Mouse (Mus musculus): Measurements from ENCODE around the gene Glrx.
"Not testable (repeated sequence)": the region's sequence is repeated elsewhere in the genome, so short reads cannot be mapped to it uniquely, and the experiment has no call there.

Gene Glrx

GRCm38 (mm10) chr13:75839719-75840481, at the start of gene Glrx:
Gene Glrx, plus strand, starts transcription at chr13:75839868.
- peak; percentile 95 for DNase-seq (ENCODE audit: low read depth, low spot score)

GRCm38 (mm10) chr13:75790550-75791205, 49.0 kb upstream of the Glrx start:
- no peak for DNase-seq (ENCODE audit: low read depth, low spot score)

GRCm38 (mm10) chr13:75793863-75794629, 45.6 kb upstream of the Glrx start:
- no peak for DNase-seq (ENCODE audit: low read depth, low spot score)

GRCm38 (mm10) chr13:75797369-75798141, 42.1 kb upstream of the Glrx start:
- DNase-seq (ENCODE audit: low read depth, low spot score): peak; percentile 92

DNA sequence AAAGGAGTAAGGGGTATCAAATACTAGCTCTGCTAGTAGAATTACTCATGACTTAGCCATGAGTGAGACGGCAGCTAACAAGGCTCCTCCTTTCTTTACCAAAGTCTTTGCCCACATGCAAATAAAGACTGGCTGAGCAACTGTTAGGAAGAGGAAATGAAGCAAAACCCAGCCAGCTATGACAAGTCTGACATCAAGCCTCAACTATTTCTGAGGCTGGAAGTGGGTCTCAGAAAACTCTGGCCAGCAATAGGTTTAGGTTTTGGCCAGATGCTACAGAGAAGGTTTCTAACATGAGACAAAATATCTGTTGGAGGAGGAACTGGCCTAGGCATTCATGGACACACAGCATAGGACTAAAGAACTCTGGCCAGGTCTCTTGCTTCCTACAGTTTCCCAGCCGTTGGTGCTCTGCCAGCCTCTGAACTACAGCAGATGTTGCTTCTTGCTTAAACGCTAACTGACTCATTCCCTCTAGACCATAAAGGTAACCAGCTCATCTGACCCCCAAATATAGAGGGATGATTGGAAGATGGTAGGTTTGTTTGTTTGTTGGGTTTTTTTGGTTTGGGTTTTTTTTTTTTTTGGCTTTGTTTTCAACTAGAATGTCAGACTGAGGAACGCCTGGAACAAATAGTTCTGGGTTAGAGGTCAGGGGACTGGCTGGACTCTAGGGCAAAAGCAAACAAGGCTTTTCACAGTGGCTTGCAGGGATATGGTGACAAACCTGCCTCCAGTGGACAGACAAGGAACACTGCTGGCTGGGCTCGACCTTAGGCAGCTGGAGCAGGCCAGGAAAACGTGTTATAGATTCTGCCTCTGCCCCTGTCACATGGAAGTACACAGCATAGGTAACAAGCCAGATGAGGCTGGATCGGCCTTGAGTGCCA, 41.0 kb upstream of the Glrx start:
- DNase-seq (ENCODE audit: low read depth, low spot score): no peak

DNA sequence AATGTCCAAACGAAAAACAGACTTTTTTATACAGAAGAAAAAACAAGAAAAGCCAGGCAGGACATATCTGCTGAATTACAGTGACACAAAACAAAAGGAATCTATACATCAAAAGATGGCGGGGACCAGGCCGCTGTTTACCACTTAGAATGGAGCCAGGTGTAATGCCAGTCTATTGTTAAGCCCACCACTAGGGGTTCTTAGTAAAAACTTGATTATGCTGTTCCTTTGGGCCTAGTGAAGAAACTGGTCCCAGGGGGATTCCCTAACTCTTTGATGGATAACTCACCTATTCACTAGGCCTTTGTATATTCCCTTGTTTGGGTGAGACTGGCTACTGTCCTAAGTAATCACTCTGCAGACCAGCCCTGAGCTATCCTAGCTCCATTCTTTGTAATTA, 40.2 kb upstream of the Glrx start:
- DNase-seq (ENCODE audit: low read depth, low spot score): no peak

DNA sequence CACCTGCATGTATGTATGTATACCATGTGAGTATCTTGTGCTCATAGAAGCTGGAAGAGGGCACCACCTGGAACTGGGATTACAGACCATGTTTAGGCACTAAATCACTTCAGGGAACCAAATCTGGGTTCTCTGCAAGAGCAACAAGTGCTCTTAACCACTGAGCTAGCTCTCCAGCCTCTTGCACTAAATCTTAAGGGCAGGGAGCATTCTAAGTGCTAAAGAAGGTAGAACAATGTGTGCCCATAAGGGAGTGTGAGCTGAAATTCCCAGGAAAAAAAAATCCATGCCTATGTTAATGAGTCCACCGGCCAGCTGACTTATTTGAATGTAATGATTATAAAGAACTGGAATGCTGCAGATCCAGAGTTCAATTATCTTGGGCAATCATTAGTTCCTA, 31.7 kb upstream of the Glrx start:
- DNase-seq (ENCODE audit: low read depth, low spot score): no peak

- DNase-seq (ENCODE audit: low read depth, low spot score): no peak
These were observed 29.7 kb upstream of the Glrx start for GRCm38 (mm10) chr13:75809957-75810356.

GRCm38 (mm10) chr13:75817183-75817582, 22.5 kb upstream of the Glrx start:
- DNase-seq (ENCODE audit: low read depth, low spot score): no peak

DNA sequence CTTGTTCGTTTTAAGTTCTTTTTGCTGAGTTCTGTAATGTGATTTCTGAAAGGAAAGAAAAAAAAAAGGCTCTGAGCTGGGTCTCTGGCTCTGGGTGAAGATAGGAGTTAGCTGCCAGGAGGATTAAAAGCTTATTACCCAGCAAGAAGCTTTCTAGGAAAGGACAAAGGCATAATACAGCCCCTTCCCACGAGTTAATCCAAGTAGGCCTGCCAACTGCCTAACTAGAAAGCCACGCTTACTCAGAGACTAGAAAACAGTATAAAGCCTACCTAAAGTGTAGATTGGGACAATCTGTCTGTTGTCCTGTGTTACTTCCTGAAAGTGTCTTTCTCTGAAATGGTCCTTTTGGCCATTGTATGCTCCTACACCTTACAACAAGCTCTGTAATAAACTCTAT, 21.2 kb upstream of the Glrx start:
- DNase-seq (ENCODE audit: low read depth, low spot score): no peak

- DNase-seq (ENCODE audit: low read depth, low spot score): no peak
These were observed 20.5 kb upstream of the Glrx start for GRCm38 (mm10) chr13:75818945-75819706.

- DNase-seq (ENCODE audit: low read depth, low spot score): no peak
These were observed 19.8 kb upstream of the Glrx start for GRCm38 (mm10) chr13:75819898-75820297.

GRCm38 (mm10) chr13:75822366-75822765, 17.3 kb upstream of the Glrx start:
- DNase-seq (ENCODE audit: low read depth, low spot score): not testable (repeated sequence)

DNA sequence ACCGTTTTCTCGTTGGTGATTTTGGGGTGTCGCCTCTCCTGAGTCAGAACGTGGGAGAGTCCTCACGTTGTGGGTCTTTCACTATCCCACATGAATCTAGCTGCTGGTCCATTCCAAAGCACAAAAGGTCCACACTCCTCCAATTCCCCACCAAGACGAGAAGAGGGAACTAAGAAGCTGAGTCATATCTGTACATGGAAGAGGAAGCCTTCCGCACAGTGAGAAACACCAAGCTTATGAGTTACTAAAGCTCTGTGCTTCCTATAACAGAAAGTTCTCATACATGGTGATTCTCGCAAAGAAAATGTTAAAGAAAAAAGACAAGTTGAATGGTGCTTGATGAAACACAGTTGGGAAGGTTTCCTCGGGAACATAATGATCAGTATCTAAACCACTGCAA, 16.5 kb upstream of the Glrx start:
- DNase-seq (ENCODE audit: low read depth, low spot score): no peak

DNA sequence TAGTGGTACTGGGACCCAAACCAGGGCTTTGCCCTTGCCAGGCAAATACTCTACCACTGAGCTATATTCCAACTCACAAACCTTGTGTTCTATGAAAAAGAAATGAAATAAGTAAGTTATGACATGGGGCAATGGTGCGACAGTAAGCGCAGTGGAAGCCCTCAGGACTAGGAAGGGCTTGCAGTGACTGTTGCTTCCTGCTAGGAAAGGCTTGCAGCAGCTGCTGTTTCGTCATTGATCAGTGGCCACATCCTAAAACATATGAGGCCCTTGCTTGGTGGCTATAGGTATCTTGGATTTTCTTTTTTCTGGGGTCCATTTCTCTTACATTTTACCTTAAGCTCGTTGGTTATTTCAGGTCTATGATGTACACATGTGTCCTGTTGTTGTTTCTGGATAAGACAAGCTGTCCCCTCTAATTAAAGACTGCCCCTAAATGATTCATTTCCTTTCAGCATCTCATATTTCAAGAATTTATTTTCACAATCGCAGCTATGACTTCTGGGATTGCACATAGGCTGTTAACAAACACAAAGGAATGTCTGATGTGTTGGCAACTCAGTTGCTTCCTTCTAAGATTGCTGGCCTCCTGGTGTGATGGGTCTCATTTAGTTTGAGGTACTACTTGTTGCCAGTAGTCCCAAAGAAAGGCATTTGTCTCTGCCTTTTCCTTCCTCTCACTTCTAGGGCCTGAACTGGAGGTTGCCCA, 14.9 kb upstream of the Glrx start:
- no peak for DNase-seq (ENCODE audit: low read depth, low spot score)

- DNase-seq (ENCODE audit: low read depth, low spot score): no peak
These were observed 14.3 kb upstream of the Glrx start for GRCm38 (mm10) chr13:75825388-75825787.

- no peak for DNase-seq (ENCODE audit: low read depth, low spot score)
These were observed 9.0 kb upstream of the Glrx start for GRCm38 (mm10) chr13:75830708-75831107.

DNA sequence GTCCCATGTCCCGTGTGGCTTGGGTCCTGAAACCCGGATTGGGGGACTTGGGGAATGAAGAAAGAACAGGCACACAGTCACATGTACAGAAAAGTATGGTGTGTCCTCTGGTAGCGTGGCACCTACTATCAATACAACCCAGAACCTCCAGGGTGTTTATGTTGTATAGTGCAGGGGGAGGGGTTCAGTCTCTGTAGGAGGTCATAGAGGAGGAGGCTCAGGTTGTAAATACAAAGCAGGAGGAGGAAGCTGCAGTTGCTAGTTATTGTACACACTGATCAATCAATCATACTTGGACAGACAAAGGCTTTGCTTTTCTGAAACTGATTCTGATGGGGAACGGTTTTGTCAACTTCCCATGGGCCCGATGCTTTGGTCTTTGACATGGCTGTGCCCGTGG, 8.0 kb upstream of the Glrx start:
- DNase-seq (ENCODE audit: low read depth, low spot score): no peak

GRCm38 (mm10) chr13:75832697-75833096, 7.0 kb upstream of the Glrx start:
- no peak for DNase-seq (ENCODE audit: low read depth, low spot score)
